Mouse (Mus musculus): ENCODE results near the gene Spats2. TPM values are rescaled to one million over a fixed set of nuclear protein-coding genes. Genes with fewer than 3 reads are reported as not detected.

Spats2 gene
- polyA plus RNA-seq, 1 experiment from 2014 or later = 31.8 TPM

Small RNAs within 50 kb of the gene (microRNA-seq; reads per million reads assigned to microRNA genes)
- gene Mir6960 = 3.3 reads per million, percentile 12 among the genes with 10 or more reads in this experiment

Other genes starting within 250 kb of the Spats2 start
- 6.2 and 6.6 TPM in 2 replicates for gene Rhebl1, start 231.4 kb upstream of the Spats2 start, polyA plus RNA-seq (2015; fragmentation: Nextera tagmentation; extraction: Ambion mirVana)
- 2.1 and 2.3 TPM in 2 replicates for gene Dhh, start 227.4 kb upstream of the Spats2 start, polyA plus RNA-seq (2015; fragmentation: Nextera tagmentation; extraction: Ambion mirVana)
- gene Lmbr1l, start 207.7 kb upstream of the Spats2 start, polyA plus RNA-seq (2015; fragmentation: Nextera tagmentation; extraction: Ambion mirVana) = 13.5 and 15.0 TPM in 2 replicates
- 1,584 and 1,655 TPM in 2 replicates for gene Tuba1b, start 191.4 kb upstream of the Spats2 start, polyA plus RNA-seq (2015; fragmentation: Nextera tagmentation; extraction: Ambion mirVana)
- gene Gm49450, start 172.4 kb upstream of the Spats2 start, polyA plus RNA-seq (2015; fragmentation: Nextera tagmentation; extraction: Ambion mirVana) = not detected in 2 replicates
- 1,012 and 1,030 TPM in 2 replicates for gene Tuba1a, start 172.2 kb upstream of the Spats2 start, polyA plus RNA-seq (2015; fragmentation: Nextera tagmentation; extraction: Ambion mirVana)
- 150 and 158 TPM in 2 replicates for gene Tuba1c, start 96.0 kb upstream of the Spats2 start, polyA plus RNA-seq (2015; fragmentation: Nextera tagmentation; extraction: Ambion mirVana)
- 0.56 and 1.7 TPM in 2 replicates for gene Prph, start 70.7 kb upstream of the Spats2 start, polyA plus RNA-seq (2015; fragmentation: Nextera tagmentation; extraction: Ambion mirVana)
- gene Troap, start 51.3 kb upstream of the Spats2 start, polyA plus RNA-seq (2015; fragmentation: Nextera tagmentation; extraction: Ambion mirVana) = 27.1 and 27.8 TPM in 2 replicates
- gene C1ql4, start 38.1 kb upstream of the Spats2 start, polyA plus RNA-seq (2015; fragmentation: Nextera tagmentation; extraction: Ambion mirVana) = 0.16 and 0.25 TPM in 2 replicates
- gene Dnajc22, start 32.7 kb upstream of the Spats2 start, polyA plus RNA-seq (2015; fragmentation: Nextera tagmentation; extraction: Ambion mirVana) = 1.0 and 1.8 TPM in 2 replicates
- 0.19 and 0.45 TPM in 2 replicates for gene Kcnh3, start 98.9 kb downstream of the Spats2 start, polyA plus RNA-seq (2015; fragmentation: Nextera tagmentation; extraction: Ambion mirVana)
- 149 TPM in 2 replicates for gene Mcrs1, start 126.0 kb downstream of the Spats2 start, polyA plus RNA-seq (2015; fragmentation: Nextera tagmentation; extraction: Ambion mirVana)
- 37.4 and 41.5 TPM in 2 replicates for gene Prpf40b, start 169.2 kb downstream of the Spats2 start, polyA plus RNA-seq (2015; fragmentation: Nextera tagmentation; extraction: Ambion mirVana)
- 0.40 and 0.52 TPM in 2 replicates for gene Fam186b, start 170.0 kb downstream of the Spats2 start, polyA plus RNA-seq (2015; fragmentation: Nextera tagmentation; extraction: Ambion mirVana)
- gene Fmnl3, start 244.6 kb downstream of the Spats2 start, polyA plus RNA-seq (2015; fragmentation: Nextera tagmentation; extraction: Ambion mirVana) = 12.9 and 13.0 TPM in 2 replicates

Measured in heart, embryonic 13.5 days (tissue).